Mouse (Mus musculus) heart, embryonic 14.5 days (tissue): ENCODE results near the gene Pdlim3. TPM values are rescaled to one million over a fixed set of nuclear protein-coding genes. Genes with fewer than 3 reads are reported as not detected.
A peak's percentile ranks its signal among the peaks of the same experiment; 100 is the strongest.

Source experiments
- ATAC-seq: fragments of 200-750 bp; cut with Nextera tagmentation; 2 replicates; pipeline ENCODE4 v1.8.0; 2017; ENCODE audit warnings: low read depth, moderate TSS enrichment; ENCODE audit not compliant: insufficient number of reproducible peaks, insufficient read depth, low FRiP score
- H3K27ac ChIP-seq, 2 experiments: fragments of 200-500 bp in 1 of 2; fragments of 300-500 bp in 1 of 2; sonication (generic) in 1 of 2; replicated peaks in 1 of 2; 2 replicates each; pipeline ENCODE4 v1.5.1; 2012 to 2014; ENCODE audit warnings: low read depth in 2 of 2, low read length in 2 of 2, control low read depth in 1 of 2, mild to moderate bottlenecking in 1 of 2, mixed read lengths in 1 of 2; ENCODE audit not compliant: control insufficient read depth in 1 of 2, insufficient read depth in 1 of 2
- H3K27me3 ChIP-seq: fragments of 300-500 bp; sonication (generic); 2 replicates; pipeline ENCODE4 v1.6.1; 2014; ENCODE audit warnings: mild to moderate bottlenecking, low read length, control low read depth; ENCODE audit not compliant: control insufficient read depth, insufficient read depth
- H3K36me3 ChIP-seq: fragments of 300-500 bp; sonication (generic); 2 replicates; pipeline ENCODE4 v1.6.1; 2014; ENCODE audit warnings: mild to moderate bottlenecking, control low read depth, low read length, mixed read lengths; ENCODE audit not compliant: control insufficient read depth, insufficient read depth
- H3K4me1 ChIP-seq, 2 experiments: fragments of 200-500 bp in 1 of 2; fragments of 300-500 bp in 1 of 2; sonication (generic) in 1 of 2; 2 replicates each; pipeline ENCODE4 v1.6.1; 2012 to 2014; ENCODE audit warnings: low read length in 2 of 2, control low read depth in 1 of 2, mixed read lengths in 1 of 2; ENCODE audit not compliant: control insufficient read depth in 2 of 2, insufficient read depth in 2 of 2
- H3K4me2 ChIP-seq: fragments of 300-500 bp; sonication (generic); 2 replicates; pipeline ENCODE4 v1.6.1; 2014; ENCODE audit warnings: mild to moderate bottlenecking, low read length
- H3K4me3 ChIP-seq, 2 experiments: fragments of 200-500 bp in 1 of 2; fragments of 300-500 bp in 1 of 2; sonication (generic) in 1 of 2; 2 replicates each; pipeline ENCODE4 v1.5.1; 2012 to 2014; ENCODE audit warnings: low read length in 2 of 2, mild to moderate bottlenecking in 2 of 2, control low read depth in 1 of 2, low read depth in 1 of 2, moderate library complexity in 1 of 2; ENCODE audit not compliant: control insufficient read depth in 1 of 2, insufficient read depth in 1 of 2
- H3K9ac ChIP-seq: fragments of 300-500 bp; sonication (generic); 2 replicates; pipeline ENCODE4 v1.6.1; 2014; ENCODE audit warnings: mild to moderate bottlenecking, low read length
- H3K9me3 ChIP-seq: fragments of 300-500 bp; sonication (generic); 2 replicates; pipeline ENCODE4 v1.6.1; 2016; ENCODE audit warnings: low read length, control low read depth; ENCODE audit not compliant: control insufficient read depth
- WGBS: fragments of 180-500 bp; shearing (Covaris S2); extraction: QIAGEN DNeasy Blood & Tissue Kit; methylation state at CpG from one replicate; pipeline ENCODE4 v1.1.7; 2014; 5-methylcytosine and 5-hydroxymethylcytosine counted together
- polyA plus RNA-seq: library from polyadenylated mRNA; unstranded; fragments of >200 nt; fragmentation: Nextera tagmentation; extraction: Ambion mirVana; gene quantifications from 2 replicates; pipeline ENCODE4 v1.2.1, GENCODE M21; 2014

Pdlim3 gene
- 188 and 196 TPM in 2 replicates for polyA plus RNA-seq

DNA sequence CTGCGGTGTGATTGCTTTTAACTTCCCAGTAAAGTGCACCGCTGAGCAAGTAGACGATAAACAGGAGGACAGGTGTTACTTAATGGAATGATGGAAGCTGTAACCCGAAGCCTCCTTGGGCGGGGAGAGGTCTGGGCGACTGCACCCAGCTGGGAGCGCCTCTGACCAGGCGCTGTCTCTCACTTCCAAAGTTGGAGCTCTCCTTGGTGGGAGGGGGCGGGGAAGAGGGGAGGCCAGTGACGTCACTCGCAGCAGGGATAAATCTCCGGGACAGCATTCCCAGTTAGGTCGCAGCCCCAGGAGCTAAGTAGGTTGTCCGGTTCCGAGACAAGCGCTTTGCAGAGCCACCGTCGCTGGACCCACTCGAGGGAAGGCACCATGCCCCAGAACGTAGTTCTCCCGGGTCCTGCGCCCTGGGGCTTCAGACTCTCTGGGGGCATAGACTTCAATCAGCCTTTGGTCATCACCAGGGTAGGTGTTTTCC, at the start of gene Pdlim3:
Gene Pdlim3, plus strand, starts transcription at position 260 of the 484 bp plus-strand sequence.
- peak within 1 kb of the TSS; percentile 82 for H3K9ac ChIP-seq
- H3K9me3 ChIP-seq, result 0 out of 2 replicates have a peak, but pooled peaks cover 1% of the 10 kb centered on the region
- no peaks in the 10 kb centered on the region for H3K27me3 ChIP-seq
- peak; percentile 84 for ATAC-seq
- 0% methylated on average over 21 of the region's 22 CpGs for WGBS
- H3K36me3 ChIP-seq, result 0 out of 2 replicates have a peak, but pooled peaks cover 8% of the 10 kb centered on the region
- peak within 1 kb of the TSS; percentile 87 to 90 for H3K27ac ChIP-seq
- peak within 1 kb of the TSS; percentile 51 to 63 for H3K4me3 ChIP-seq
- peaks cover 9 to 19% of the 10 kb centered on the region in 2 experiments for H3K4me1 ChIP-seq
- H3K4me2 ChIP-seq, result peak within 1 kb of the TSS; percentile 83

DNA sequence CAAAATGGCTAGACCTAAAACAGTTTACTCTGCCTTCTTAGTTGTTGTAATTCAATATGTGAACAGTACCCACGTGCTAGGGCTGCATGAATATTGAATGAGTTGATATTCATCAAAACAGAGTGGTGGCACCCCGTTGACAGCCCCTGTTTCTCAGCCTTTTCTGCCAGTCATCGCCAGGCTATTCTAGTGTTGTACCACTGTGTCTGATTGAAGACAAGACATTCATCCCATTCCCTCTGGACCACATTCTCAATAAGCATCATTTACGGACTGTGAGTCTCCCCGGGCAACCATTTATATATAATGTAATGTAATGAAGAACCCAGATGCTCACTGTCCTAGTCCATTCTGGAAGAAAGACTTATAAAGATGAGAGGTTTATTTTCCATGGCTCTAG, 42.0 kb upstream of the Pdlim3 start:
- no peak overlapping the region for H3K4me2 ChIP-seq
- no peaks in the 10 kb centered on the region for H3K27me3 ChIP-seq
- ATAC-seq, result no peak
- no peak overlapping the region for H3K9ac ChIP-seq
- 83% methylated on average over 5 of the region's 5 CpGs for WGBS
- no peak overlapping the region for H3K4me3 ChIP-seq
- 0 out of 4 replicates have a peak overlapping the region, but pooled peaks of 1 of the 2 experiments have one; percentile 86 for H3K27ac ChIP-seq
- no peaks in the 10 kb centered on the region for H3K36me3 ChIP-seq
- no peaks in the 10 kb centered on the region for H3K9me3 ChIP-seq
- H3K4me1 ChIP-seq, result peaks cover 22 to 24% of the 10 kb centered on the region in 2 experiments

DNA sequence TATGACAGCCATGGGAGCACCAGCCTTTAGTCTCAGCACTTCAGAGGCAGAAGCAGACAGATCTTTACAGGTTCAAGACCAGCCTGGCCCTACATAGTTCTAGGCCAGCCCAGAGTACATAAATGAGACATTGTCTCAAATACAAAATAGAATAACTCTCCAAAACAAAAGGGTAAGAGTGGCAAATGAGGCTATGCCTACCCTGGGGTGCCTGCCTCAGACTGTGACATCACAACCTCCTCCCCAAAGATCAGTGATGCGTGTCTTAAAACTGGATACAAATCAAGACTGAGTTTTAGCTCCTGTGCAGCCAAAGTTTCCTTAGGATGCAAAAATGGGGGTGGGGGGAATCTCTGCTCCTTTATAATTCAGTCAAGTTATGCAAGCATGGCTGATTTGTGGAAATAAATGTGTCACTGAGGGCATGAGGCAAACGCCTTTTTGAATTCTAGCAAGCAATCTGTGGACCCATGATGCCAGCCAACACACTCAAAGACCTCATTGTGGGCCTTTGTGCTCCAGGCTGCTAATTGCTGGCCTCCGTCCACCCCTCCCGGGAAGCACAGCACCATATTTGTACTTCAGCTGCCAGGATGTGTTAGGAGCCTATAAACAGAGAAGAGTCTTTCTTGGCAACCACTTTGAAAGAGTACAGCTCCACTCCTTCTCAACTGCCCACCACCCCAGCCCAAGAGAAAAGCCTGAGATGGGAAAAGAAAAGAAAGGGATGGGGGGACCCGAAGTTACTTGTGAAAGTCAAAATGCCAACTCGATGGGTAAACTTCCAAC, 41.0 kb upstream of the Pdlim3 start:
- H3K27ac ChIP-seq, result peak overlapping the region; percentile 86 to 95
- 41% methylated on average over 6 of the region's 6 CpGs for WGBS
- peak; percentile 28; the same call in 1 of the 2 replicates for ATAC-seq

DNA sequence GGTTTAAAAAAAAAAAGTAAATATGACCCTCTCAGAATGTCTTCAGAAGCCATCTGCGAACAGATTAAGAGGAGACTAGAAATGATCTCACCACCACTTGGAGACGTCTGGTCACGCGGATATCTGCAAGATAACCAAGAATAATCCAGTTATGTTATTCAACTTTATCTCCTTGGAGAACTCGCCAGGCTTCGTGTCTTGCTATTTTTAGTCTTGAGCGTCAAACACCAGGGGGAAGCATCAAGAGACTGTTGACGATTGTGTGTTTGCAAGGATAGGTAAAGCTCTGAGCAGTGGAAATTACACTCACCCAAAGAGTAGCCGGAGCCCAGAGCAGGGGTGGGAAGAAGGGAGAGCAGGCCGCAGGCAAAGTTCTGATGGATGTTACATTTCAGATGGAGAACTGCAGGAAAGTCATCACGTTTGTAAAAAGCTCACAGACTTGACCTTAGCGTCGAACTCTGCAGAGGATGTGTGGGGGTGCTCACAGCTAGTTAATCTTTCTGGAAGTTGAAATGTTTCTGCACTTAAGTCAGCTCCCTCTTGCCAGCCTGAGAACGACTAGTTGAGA, 40.3 kb upstream of the Pdlim3 start:
- H3K4me2 ChIP-seq, result peak overlapping the region; percentile 27
- no peaks in the 10 kb centered on the region for H3K9me3 ChIP-seq
- peak; percentile 58; the same call in 1 of the 2 replicates for ATAC-seq
- H3K27me3 ChIP-seq, result no peaks in the 10 kb centered on the region
- no peak overlapping the region for H3K4me3 ChIP-seq
- no peaks in the 10 kb centered on the region for H3K36me3 ChIP-seq
- peak overlapping the region; percentile 41; the same call in 1 of the 2 replicates for H3K9ac ChIP-seq
- peaks cover 20 to 24% of the 10 kb centered on the region in 2 experiments for H3K4me1 ChIP-seq
- WGBS, result 4% methylated on average over 14 of the region's 14 CpGs
- peak overlapping the region; percentile 86 to 95 for H3K27ac ChIP-seq

More for the DNA sequence above, 41.0 kb upstream of the Pdlim3 start:
- no peak overlapping the region for H3K9ac ChIP-seq
- H3K27me3 ChIP-seq, result no peaks in the 10 kb centered on the region
- no peaks in the 10 kb centered on the region for H3K36me3 ChIP-seq
- no peak overlapping the region for H3K4me3 ChIP-seq
- peak overlapping the region; percentile 27; the same call in 1 of the 2 replicates for H3K4me2 ChIP-seq
- no peaks in the 10 kb centered on the region for H3K9me3 ChIP-seq
- H3K4me1 ChIP-seq, result peaks cover 20 to 24% of the 10 kb centered on the region in 2 experiments

DNA sequence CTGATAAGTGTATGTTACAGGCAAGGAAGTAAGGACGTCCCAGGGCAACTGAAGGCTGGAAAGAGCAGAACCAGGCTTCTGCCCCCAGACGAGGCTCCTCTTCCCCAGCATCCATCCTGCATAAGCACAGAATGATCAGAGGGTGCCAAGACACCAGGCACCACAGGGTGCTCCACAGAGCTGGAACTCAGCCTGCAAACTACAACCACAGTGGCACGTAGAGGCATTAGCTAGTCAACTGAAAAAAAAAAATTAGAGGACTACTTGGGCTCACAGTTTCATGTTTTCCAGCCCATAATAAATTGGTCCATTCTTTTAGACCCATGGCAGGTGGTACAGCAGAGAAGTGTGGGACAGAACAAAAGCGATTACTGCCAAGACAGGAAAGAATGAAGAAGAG, 39.4 kb upstream of the Pdlim3 start:
- H3K27me3 ChIP-seq, result no peaks in the 10 kb centered on the region
- peak overlapping the region; percentile 86 to 95 for H3K27ac ChIP-seq
- H3K9ac ChIP-seq, result peak overlapping the region; percentile 41; the same call in 1 of the 2 replicates
- peaks cover 18 to 24% of the 10 kb centered on the region in 2 experiments for H3K4me1 ChIP-seq
- 62% methylated on average over 4 of the region's 4 CpGs for WGBS
- H3K4me3 ChIP-seq, result no peak overlapping the region
- no peak for ATAC-seq
- H3K9me3 ChIP-seq, result no peaks in the 10 kb centered on the region
- H3K36me3 ChIP-seq, result no peaks in the 10 kb centered on the region
- no peak overlapping the region for H3K4me2 ChIP-seq

DNA sequence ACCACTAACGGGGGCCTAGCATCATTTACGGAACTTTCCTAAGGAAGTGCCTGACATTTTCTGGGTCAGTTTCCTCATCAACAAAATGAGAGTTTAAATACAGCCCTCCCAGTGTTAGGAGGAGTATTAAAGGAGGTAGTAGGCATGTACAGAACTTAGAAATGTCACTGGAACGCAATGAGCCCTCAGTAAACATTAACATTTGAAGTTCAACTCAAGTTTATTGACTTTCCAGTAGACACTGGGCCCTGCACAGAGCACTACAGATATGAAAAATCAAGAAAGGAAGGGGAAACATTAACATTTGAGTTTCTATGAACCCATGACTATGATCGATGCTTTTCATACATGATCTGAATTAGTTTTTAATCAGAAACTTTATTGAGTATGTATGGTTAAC, 30.1 kb upstream of the Pdlim3 start:
- no peak overlapping the region for H3K4me3 ChIP-seq
- no peak overlapping the region for H3K9ac ChIP-seq
- 87% methylated on average over 4 of the region's 4 CpGs for WGBS
- H3K27me3 ChIP-seq, result no peaks in the 10 kb centered on the region
- no peaks in the 10 kb centered on the region for H3K36me3 ChIP-seq
- no peak overlapping the region for H3K4me2 ChIP-seq
- no peak for ATAC-seq
- H3K9me3 ChIP-seq, result no peaks in the 10 kb centered on the region
- no peak overlapping the region for H3K27ac ChIP-seq
- H3K4me1 ChIP-seq, result peaks cover 3 to 5% of the 10 kb centered on the region in 2 experiments; a peak in 3 of 4 replicates

DNA sequence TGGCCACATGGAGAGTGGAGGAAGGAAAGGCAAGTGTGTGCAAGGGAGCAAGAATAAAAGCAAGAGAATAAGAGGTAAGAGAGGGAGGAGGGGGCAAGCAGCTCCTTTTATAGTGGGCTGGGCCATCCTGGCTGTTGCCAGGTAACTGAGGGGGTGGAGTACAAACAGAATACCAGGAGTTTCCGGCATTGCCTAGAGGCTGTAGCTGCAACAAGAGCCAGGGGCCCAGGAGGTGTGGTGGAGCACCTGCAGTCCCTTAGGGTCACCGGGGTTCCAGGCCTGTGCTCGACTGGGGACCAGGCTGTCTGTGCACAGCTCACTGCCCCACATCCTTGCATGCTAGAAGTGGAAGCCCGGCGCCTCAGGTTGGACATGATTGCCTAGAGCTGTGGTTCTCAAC, 27.5 kb upstream of the Pdlim3 start:
- WGBS, result 47% methylated on average over 5 of the region's 5 CpGs
- Histone ChIP-seq H3K9me3 (no peaks in the 10 kb centered on the region), H3K27ac (no peak overlapping the region), H3K36me3 (no peaks in the 10 kb centered on the region), H3K4me3 (no peak overlapping the region), H3K27me3 (no peaks in the 10 kb centered on the region), H3K4me1 (peaks cover 3 to 5% of the 10 kb centered on the region in 2 experiments; a peak in 3 of 4 replicates), H3K4me2 (no peak overlapping the region), H3K9ac (no peak overlapping the region)
- ATAC-seq, result no peak
